Mouse (Mus musculus): Measurements from ENCODE around the gene Arl5b.

The Arl5b gene

GRCm38 (mm10) chr2:15111808-15112440, 62.7 kb downstream of the Arl5b start:
- no peak for ATAC-seq (ENCODE audit: low TSS enrichment)

- ATAC-seq (ENCODE audit: low TSS enrichment): no peak
Measured at GRCm38 (mm10) chr2:15112741-15113140, 63.5 kb downstream of the Arl5b start.

- ATAC-seq (ENCODE audit: low TSS enrichment): no peak
Measured at GRCm38 (mm10) chr2:15121217-15121680, 72.1 kb downstream of the Arl5b start.
